Mouse (Mus musculus) C2C12 (cell line): ENCODE results near the gene Sema3b. TPM values are rescaled to one million over a fixed set of nuclear protein-coding genes. Genes with fewer than 3 reads are reported as not detected.
A peak's percentile ranks its signal among the peaks of the same experiment; 100 is the strongest.

ENCODE experiments used
- H3K27me3 ChIP-seq: one replicate; pipeline ENCODE4 v1.6.1; 2011; ENCODE audit not compliant: control insufficient read depth, insufficient read depth, insufficient read length
- H3K36me3 ChIP-seq: one replicate; pipeline ENCODE4 v1.6.1; 2011; ENCODE audit not compliant: control insufficient read depth, insufficient read depth
- H3K4me3 ChIP-seq: one replicate; pipeline ENCODE4 v1.5.1; 2011; ENCODE audit warnings: mild to moderate bottlenecking, control low read depth; ENCODE audit not compliant: poor library complexity, insufficient read depth, severe bottlenecking
- H3K79me2 ChIP-seq: one replicate; pipeline ENCODE4 v1.6.1; 2011; ENCODE audit not compliant: control insufficient read depth, insufficient read depth
- H3K79me3 ChIP-seq: one replicate; pipeline ENCODE4 v1.6.1; 2011; ENCODE audit warnings: low read depth, control low read depth
- H3ac ChIP-seq: one replicate; pipeline ENCODE3; 2011; ENCODE audit warnings: low read depth; ENCODE audit not compliant: control insufficient read depth, insufficient read length
- CEBPB ChIP-seq: IDR thresholded peaks from one replicate; pipeline ENCODE4 v1.6.1; 2011; ENCODE audit warnings: low read depth, mild to moderate bottlenecking, control low read depth, moderate library complexity
- CTCF ChIP-seq: IDR thresholded peaks from one replicate; pipeline ENCODE4 v1.5.1; 2011; ENCODE audit not compliant: control insufficient read depth, insufficient read depth, insufficient read length
- FOSL1 ChIP-seq: IDR thresholded peaks from one replicate; pipeline ENCODE4 v1.8.0; 2011; ENCODE audit warnings: mild to moderate bottlenecking, low read length; ENCODE audit not compliant: poor library complexity, insufficient read depth, severe bottlenecking
- MAX ChIP-seq: IDR thresholded peaks from one replicate; pipeline ENCODE4 v1.6.1; 2011; ENCODE audit warnings: mild to moderate bottlenecking, control low read depth
- MYOD1 ChIP-seq: IDR thresholded peaks from one replicate; pipeline ENCODE4 v1.6.1; 2011; ENCODE audit warnings: low read depth; ENCODE audit not compliant: control insufficient read depth, insufficient read length
- MYOG ChIP-seq: IDR thresholded peaks from one replicate; pipeline ENCODE4 v1.6.1; 2011; ENCODE audit not compliant: control insufficient read depth, insufficient read length; ENCODE audit errors: extremely low read depth
- USF1 ChIP-seq: IDR thresholded peaks from one replicate; pipeline ENCODE4 v1.6.1; 2011; ENCODE audit warnings: low read depth, mild to moderate bottlenecking, control low read depth, moderate library complexity
- polyA plus RNA-seq: library from polyadenylated mRNA; unstranded; fragments of >200 nt; fragmentation: generic; extraction: Trizol; gene quantifications from one replicate; pipeline ENCODE4 v1.2.1, GENCODE M21; 2012; ENCODE audit warnings: missing spikeins

Sema3b gene
- polyA plus RNA-seq, 1 experiment = 13.7 TPM

DNA sequence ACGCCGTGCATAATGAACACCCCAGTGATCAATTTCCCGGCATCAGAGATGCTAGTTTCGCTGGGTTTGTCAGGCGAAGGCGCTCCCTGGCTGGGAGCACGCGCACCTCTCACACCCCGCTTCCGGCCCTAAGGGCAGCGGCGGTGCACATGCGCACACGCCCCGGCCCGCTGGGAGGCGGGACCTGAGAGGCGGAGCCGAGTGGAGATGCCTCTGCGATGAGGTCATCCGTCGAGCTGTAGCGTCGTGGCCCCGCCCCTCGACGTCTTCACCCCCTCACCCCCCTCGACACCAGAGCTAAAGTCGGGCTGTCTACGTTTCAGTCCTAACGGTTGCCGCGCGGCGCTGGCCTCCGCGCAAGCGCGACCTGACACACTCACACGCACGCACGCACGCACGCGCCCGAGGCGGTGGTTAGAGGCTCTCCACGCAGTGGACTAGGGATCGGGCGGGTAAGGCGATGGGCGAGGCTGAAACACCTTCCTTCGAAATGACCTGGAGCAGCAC lies 54.7 kb downstream of the Sema3b start:
- Histone ChIP-seq H3K27me3 (no peaks in the 10 kb centered on the region), H3K36me3 (peaks cover 32% of the 10 kb centered on the region), H3K79me3 (peaks cover 40% of the 10 kb centered on the region), H3K4me3 (peak overlapping the region; percentile 82), H3K79me2 (peaks cover 74% of the 10 kb centered on the region), H3ac (peak overlapping the region; percentile 97)
- TF ChIP-seq MAX = peak; percentile 73
- no peak for TF ChIP-seq CTCF
- no peak for TF ChIP-seq CEBPB

DNA sequence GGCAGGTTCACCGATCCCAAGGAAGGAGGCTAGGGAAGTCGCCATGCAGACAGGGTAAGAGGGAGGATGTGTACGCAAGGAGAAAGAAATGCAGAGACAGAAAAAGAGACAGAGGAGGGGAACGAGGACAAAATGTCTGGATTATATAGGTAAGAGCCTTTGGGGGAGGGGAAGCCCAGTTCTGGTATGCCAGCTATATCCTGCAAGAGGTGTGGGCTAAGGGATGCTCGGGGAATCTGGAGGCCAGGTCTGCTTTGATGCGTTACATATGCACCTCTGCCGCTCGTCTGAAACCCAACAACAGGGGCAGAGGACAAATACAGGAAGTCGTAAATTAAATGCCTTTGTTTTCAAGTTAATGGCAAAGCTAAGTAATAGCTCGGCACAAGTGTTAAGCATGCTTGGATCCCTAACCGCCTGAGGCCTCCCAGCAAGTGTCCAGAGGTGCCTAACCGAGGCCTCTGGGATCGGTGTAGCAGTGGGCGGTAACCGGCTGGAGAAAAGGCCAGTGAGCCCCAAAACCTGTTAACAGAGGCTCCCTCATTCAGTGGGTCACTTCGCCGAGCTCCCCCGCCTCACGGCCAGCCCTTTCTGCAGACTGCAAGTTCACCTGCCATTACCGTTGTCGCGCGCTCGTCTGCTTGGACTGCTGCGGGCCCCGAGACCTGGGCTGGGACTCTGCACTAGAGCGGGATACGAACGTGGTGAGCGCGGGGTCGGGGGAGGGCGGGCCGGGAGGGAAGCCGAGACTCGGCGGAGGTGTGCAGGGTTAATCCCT lies 55.3 kb downstream of the Sema3b start:
- peak overlapping the region; percentile 82 for H3K4me3 ChIP-seq
- H3ac ChIP-seq = peak overlapping the region; percentile 52
- H3K79me3 ChIP-seq = peaks cover 34% of the 10 kb centered on the region
- TF ChIP-seq USF1 (no peak), MAX (no peak), FOSL1 (no peak), MYOG (no peak), MYOD1 (no peak), CTCF (no peak), CEBPB (no peak)
- H3K79me2 ChIP-seq = peaks cover 67% of the 10 kb centered on the region
- no peaks in the 10 kb centered on the region for H3K27me3 ChIP-seq
- peaks cover 25% of the 10 kb centered on the region for H3K36me3 ChIP-seq

DNA sequence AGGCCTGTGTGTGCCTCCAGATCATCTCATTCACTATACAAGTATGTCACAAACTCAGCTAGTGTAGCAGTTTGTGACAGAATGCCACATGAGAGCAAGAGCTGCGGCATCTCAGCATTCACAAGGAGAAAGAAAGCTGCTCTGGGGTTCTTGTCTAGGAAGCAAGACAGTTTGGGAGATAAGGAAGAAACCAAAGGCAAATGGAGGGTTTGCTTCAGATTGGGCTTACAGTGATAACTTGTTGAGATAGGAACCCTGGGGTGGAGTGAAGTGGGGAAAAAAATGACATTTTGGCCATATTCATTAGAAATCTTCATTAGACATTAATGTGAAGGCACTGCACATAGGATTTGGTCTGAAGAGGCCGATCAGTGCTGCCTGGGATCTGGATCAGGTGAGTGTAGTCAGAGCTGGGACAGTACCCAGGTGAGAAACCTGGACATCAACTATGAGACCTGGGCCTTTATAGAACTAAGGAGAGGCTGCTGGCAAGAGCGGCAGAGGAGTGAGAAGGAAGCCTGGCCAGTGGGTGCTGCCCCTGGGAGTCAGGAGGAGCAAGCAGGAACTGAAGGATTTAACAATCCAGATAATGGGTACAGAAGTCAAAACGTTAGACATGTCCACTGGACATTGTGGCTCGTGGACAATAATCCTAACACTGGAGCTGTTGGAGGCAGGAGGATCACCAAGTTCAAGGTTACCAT lies 56.2 kb downstream of the Sema3b start:
- H3K79me2 ChIP-seq = peaks cover 59% of the 10 kb centered on the region
- TF ChIP-seq MYOG = no peak
- no peak for TF ChIP-seq FOSL1
- TF ChIP-seq CTCF = no peak
- TF ChIP-seq MYOD1 = no peak
- TF ChIP-seq USF1 = no peak
- TF ChIP-seq CEBPB = no peak
- TF ChIP-seq MAX = no peak
- H3K27me3 ChIP-seq = no peaks in the 10 kb centered on the region
- H3K79me3 ChIP-seq = peaks cover 33% of the 10 kb centered on the region
- peak overlapping the region; percentile 52 for H3ac ChIP-seq
- peaks cover 16% of the 10 kb centered on the region for H3K36me3 ChIP-seq
- H3K4me3 ChIP-seq = no peak overlapping the region

DNA sequence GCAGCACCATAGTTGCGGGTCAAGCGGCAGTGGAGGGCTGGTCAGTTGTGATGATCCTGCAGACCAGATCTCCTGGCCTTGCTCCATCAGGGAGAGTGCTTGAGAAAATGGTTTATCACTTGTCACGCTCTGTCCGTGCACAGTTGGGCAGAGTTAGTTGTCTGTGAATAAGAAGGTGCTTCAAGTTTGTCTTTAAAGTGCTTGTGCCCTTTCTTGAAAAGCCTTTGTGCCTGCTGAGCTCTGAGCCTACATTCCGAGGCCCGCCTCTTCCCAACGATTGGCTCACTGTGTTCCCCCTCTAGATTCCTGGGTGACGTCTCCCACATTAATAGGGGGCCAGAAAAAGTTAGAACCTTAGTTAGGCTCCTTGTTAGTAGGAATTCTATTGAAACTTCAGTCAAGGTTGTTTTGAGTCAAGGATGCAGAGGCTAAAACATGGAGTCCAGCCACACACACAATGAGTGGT lies 57.1 kb downstream of the Sema3b start:
- peaks cover 28% of the 10 kb centered on the region for H3K79me3 ChIP-seq
- peak overlapping the region; percentile 84 for H3ac ChIP-seq
- H3K27me3 ChIP-seq = no peaks in the 10 kb centered on the region
- TF ChIP-seq MYOG (no peak), MAX (no peak), CTCF (no peak), USF1 (no peak), MYOD1 (no peak), FOSL1 (no peak), CEBPB (no peak)
- peaks cover 49% of the 10 kb centered on the region for H3K79me2 ChIP-seq
- peak overlapping the region; percentile 45 for H3K4me3 ChIP-seq
- H3K36me3 ChIP-seq = peaks cover 7% of the 10 kb centered on the region

DNA sequence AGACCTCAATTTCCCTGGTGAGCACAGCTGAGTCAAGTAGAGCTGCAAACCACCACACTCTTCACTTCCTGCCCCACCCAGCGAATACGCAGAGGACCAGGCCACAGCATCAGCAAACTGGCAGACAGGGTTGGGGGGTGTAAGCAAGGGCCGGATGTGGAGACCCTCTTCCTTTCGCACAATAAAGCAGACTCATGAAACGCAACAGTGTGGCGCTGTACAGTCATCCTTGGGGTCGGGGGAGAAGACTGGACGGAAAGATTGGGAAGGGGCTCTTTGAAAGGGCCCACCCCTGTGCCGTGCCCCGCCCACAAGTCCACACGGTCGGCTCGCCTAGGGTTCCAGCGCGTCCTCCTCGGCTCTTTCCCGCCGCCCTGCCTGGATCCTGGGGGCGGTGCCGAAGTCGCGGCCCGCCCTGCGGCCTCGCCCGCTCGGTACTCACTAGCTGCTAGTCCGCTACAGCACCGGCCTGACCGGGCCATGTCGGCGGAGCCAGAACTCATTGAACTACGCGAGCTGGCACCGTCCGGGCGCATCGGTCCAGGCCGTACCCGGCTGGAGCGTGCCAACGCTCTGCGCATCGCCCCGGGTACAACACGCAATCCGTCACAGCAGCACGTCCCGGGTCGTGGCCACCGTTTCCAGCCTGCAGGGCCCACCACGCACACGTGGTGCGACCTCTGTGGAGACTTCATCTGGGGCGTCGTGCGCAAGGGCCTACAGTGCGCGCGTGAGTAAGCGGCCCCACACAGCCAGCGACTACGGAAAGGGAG lies 57.7 kb downstream of the Sema3b start, which contains the start of gene Rassf1:
Rassf1 (plus strand) TSS at position 439 of the 773 bp plus-strand sequence.
- Histone ChIP-seq H3K79me2 (peaks cover 43% of the 10 kb centered on the region), H3K36me3 (peaks cover under 1% of the 10 kb centered on the region), H3ac (peak within 1 kb of the TSS; percentile 84), H3K27me3 (no peaks in the 10 kb centered on the region), H3K4me3 (peak within 1 kb of the TSS; percentile 45), H3K79me3 (peaks cover 21% of the 10 kb centered on the region)
- TF ChIP-seq MYOD1 (no peak), USF1 (peak; percentile 14)
